Mouse (Mus musculus) lung, postnatal 0 days (tissue): Measurements from ENCODE around the gene Plcb1. TPM values are rescaled to one million over a fixed set of nuclear protein-coding genes. Genes with fewer than 3 reads are reported as not detected.
A peak's percentile ranks its signal among the peaks of the same experiment; 100 is the strongest.
"Not testable (repeated sequence)": the region's sequence is repeated elsewhere in the genome, so short reads cannot be mapped to it uniquely, and the experiment has no call there.

Experiments used
- ATAC-seq: fragments of 200-750 bp; cut with Nextera tagmentation; 2 replicates; pipeline ENCODE4 v1.8.0; 2017; ENCODE audit warnings: moderate library complexity
- DNase-seq: peaks from one replicate; pipeline ENCODE4 v3.0.0-alpha.2; 2016; ENCODE audit warnings: low spot score
- H3K27ac ChIP-seq: fragments of 300-500 bp; sonication (generic); 2 replicates; pipeline ENCODE4 v1.5.1; 2014; ENCODE audit warnings: antibody characterized with exemption, mild to moderate bottlenecking, low read length, mixed read lengths
- H3K27me3 ChIP-seq: fragments of 300-500 bp; sonication (generic); replicated peaks from 2 replicates; pipeline ENCODE4 v1.6.1; 2014; ENCODE audit warnings: low read length, mixed read lengths; ENCODE audit not compliant: insufficient read depth
- H3K36me3 ChIP-seq: fragments of 300-500 bp; sonication (generic); 2 replicates; pipeline ENCODE4 v1.6.1; 2014; ENCODE audit warnings: low read length, mixed read lengths; ENCODE audit not compliant: insufficient read depth
- H3K4me1 ChIP-seq: fragments of 300-500 bp; sonication (generic); 2 replicates; pipeline ENCODE4 v1.6.1; 2014; ENCODE audit warnings: antibody characterized with exemption, low read depth, low read length, mixed read lengths; ENCODE audit not compliant: insufficient read depth
- H3K4me2 ChIP-seq: fragments of 300-500 bp; sonication (generic); replicated peaks from 2 replicates; pipeline ENCODE4 v1.6.1; 2014; ENCODE audit warnings: low read depth, mild to moderate bottlenecking, low read length, moderate library complexity, mixed read lengths
- H3K4me3 ChIP-seq: fragments of 300-500 bp; sonication (generic); 2 replicates; pipeline ENCODE4 v1.5.1; 2014; ENCODE audit warnings: low read depth, low read length
- H3K9ac ChIP-seq: fragments of 300-500 bp; sonication (generic); replicated peaks from 2 replicates; pipeline ENCODE4 v1.6.1; 2014; ENCODE audit warnings: low read depth, mild to moderate bottlenecking
- H3K9me3 ChIP-seq: fragments of 300-500 bp; sonication (generic); 2 replicates; pipeline ENCODE4 v1.6.1; 2016; ENCODE audit warnings: low read length, mixed read lengths
- CTCF ChIP-seq: IDR thresholded peaks from 2 replicates; pipeline ENCODE4 v1.5.1; 2016; ENCODE audit warnings: antibody characterized with exemption, mild to moderate bottlenecking
- EP300 ChIP-seq: IDR thresholded peaks from 2 replicates; pipeline ENCODE4 v1.6.1; 2016; ENCODE audit warnings: antibody characterized with exemption, mild to moderate bottlenecking, control low read depth
- WGBS: fragments of 180-500 bp; shearing (Covaris S2); extraction: QIAGEN DNeasy Blood & Tissue Kit; methylation state at CpG from one replicate; pipeline ENCODE4 v1.1.7; 2014; 5-methylcytosine and 5-hydroxymethylcytosine counted together
- polyA plus RNA-seq: library from polyadenylated mRNA; unstranded; fragments of >200 nt; fragmentation: Nextera tagmentation; extraction: Ambion mirVana; gene quantifications from 2 replicates; pipeline ENCODE4 v1.2.1, GENCODE M21; 2015

The Plcb1 gene
- polyA plus RNA-seq, 1 experiment from 2014 or later: 8.7 TPM

- ATAC-seq (no peak), DNase-seq (peak; percentile 54)
- no peak for TF ChIP-seq CTCF
- no peak for TF ChIP-seq EP300
These were observed 195.5 kb downstream of the Plcb1 start for GRCm38 (mm10) chr2:134981394-134981793.

GRCm38 (mm10) chr2:134984884-134985283 lies 199.0 kb downstream of the Plcb1 start:
- Histone ChIP-seq H3K27ac (no peak overlapping the region), H3K4me2 (no peak overlapping the region), H3K9ac (no peak overlapping the region), H3K36me3 (no peaks in the 10 kb centered on the region), H3K9me3 (no peaks in the 10 kb centered on the region), H3K4me1 (no peaks in the 10 kb centered on the region), H3K27me3 (no peaks in the 10 kb centered on the region), H3K4me3 (no peak overlapping the region)
- ATAC-seq: no peak
- WGBS: 93% methylated on average over 3 of the region's 3 CpGs
- TF ChIP-seq EP300 (no peak), CTCF (no peak)
- DNase-seq: no peak

More at GRCm38 (mm10) chr2:134981394-134981793, 195.5 kb downstream of the Plcb1 start:
- no peaks in the 10 kb centered on the region; the same call in 1 of the 2 replicates for H3K4me1 ChIP-seq
- no peaks in the 10 kb centered on the region for H3K27me3 ChIP-seq
- no peak overlapping the region for H3K4me3 ChIP-seq
- no peak overlapping the region for H3K27ac ChIP-seq
- H3K36me3 ChIP-seq: no peaks in the 10 kb centered on the region
- no peak overlapping the region for H3K9ac ChIP-seq
- H3K9me3 ChIP-seq: no peaks in the 10 kb centered on the region
- H3K4me2 ChIP-seq: no peak overlapping the region

GRCm38 (mm10) chr2:134987978-134988377 lies 202.1 kb downstream of the Plcb1 start:
- H3K4me3 ChIP-seq: no peak overlapping the region
- no peak for TF ChIP-seq EP300
- no peak for TF ChIP-seq CTCF
- DNase-seq (no peak), ATAC-seq (no peak)
- H3K9ac ChIP-seq: no peak overlapping the region
- no peaks in the 10 kb centered on the region for H3K9me3 ChIP-seq
- H3K4me1 ChIP-seq: no peaks in the 10 kb centered on the region
- H3K36me3 ChIP-seq: no peaks in the 10 kb centered on the region
- 81% methylated on average over 5 of the region's 5 CpGs for WGBS
- no peaks in the 10 kb centered on the region for H3K27me3 ChIP-seq
- H3K27ac ChIP-seq: no peak overlapping the region
- H3K4me2 ChIP-seq: no peak overlapping the region

GRCm38 (mm10) chr2:134989650-134990292 lies 203.9 kb downstream of the Plcb1 start:
- TF ChIP-seq EP300 (no peak), CTCF (no peak)
- H3K4me1 ChIP-seq: no peaks in the 10 kb centered on the region

GRCm38 (mm10) chr2:135007134-135007533 lies 221.3 kb downstream of the Plcb1 start:
- Histone ChIP-seq H3K9ac (no peak overlapping the region), H3K27me3 (no peaks in the 10 kb centered on the region), H3K4me1 (no peaks in the 10 kb centered on the region), H3K27ac (no peak overlapping the region), H3K4me2 (no peak overlapping the region), H3K9me3 (no peaks in the 10 kb centered on the region), H3K36me3 (no peaks in the 10 kb centered on the region), H3K4me3 (no peak overlapping the region)
- TF ChIP-seq CTCF: peak; percentile 64
- TF ChIP-seq EP300: no peak
- 100% methylated on average over 1 of the region's 1 CpGs for WGBS
- DNase-seq (peak; percentile 5), ATAC-seq (no peak)

More at GRCm38 (mm10) chr2:134989650-134990292, 203.9 kb downstream of the Plcb1 start:
- Histone ChIP-seq H3K4me2 (no peak overlapping the region), H3K4me3 (no peak overlapping the region), H3K9me3 (no peaks in the 10 kb centered on the region), H3K27ac (no peak overlapping the region), H3K27me3 (no peaks in the 10 kb centered on the region), H3K9ac (no peak overlapping the region), H3K36me3 (no peaks in the 10 kb centered on the region)
- ATAC-seq (no peak), DNase-seq (no peak)
- WGBS: 52% methylated on average over 9 of the region's 9 CpGs

GRCm38 (mm10) chr2:135007885-135008284 lies 222.0 kb downstream of the Plcb1 start:
- TF ChIP-seq CTCF: 0 out of 2 replicates have a peak, but pooled peaks have one; percentile 12

More at GRCm38 (mm10) chr2:135007885-135008284, 222.0 kb downstream of the Plcb1 start:
- H3K9me3 ChIP-seq, H3K9ac ChIP-seq, H3K4me2 ChIP-seq, H3K4me1 ChIP-seq, DNase-seq, H3K27me3 ChIP-seq, H3K4me3 ChIP-seq, H3K27ac ChIP-seq, ATAC-seq, H3K36me3 ChIP-seq: not testable (repeated sequence)
- 92% methylated on average over 2 of the region's 2 CpGs for WGBS
